7 mouse cellular contexts compared by ENCODE assay signal in the genomic region with DNA sequence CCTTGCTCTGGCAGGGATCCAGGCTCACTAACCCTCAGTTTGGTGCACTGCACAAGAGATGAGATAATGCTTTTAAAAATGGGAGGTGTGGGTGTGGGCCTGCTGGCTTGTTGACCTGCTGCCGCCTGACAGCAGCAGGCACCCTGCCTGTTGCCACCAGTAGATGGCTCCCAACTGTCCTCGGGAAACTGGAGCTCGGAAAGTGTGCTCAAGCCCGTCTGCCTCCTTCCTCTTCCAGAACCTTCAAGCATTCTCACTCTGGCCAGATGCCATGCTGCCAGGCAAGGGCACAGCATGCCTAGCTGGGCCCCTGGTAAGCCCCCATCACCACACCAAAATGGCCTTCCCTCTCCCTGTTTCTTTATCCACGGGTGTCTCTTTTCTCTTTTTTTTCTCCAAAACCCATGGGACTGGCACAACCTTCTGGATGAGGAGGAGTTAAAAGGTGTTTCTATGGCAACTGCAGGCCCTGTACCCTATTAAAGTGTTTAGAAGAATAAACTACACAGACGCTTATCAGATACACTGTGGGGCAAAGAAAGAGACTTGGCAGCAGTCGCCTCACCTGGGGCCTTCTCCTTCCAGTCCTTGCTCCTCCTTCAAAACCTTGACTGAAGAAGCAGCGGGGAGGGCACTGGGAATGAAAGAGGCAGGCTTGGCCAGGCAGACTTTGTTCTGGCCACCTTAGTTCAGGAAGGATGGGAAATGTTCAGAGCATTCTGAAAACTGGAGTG. TPM values are rescaled to one million over a fixed set of nuclear protein-coding genes. Genes with fewer than 3 reads are reported as not detected.
DNase-seq lines count a peak whose midpoint lies in the region; ATAC-seq and TF ChIP-seq lines count a peak whose summit lies in the region.

No protein-coding gene starts in this region.

- DNase-seq in embryonic facial prominence, embryonic 11.5 days (ENCODE audit: low spot score), result peak; percentile 75
- peak; percentile 81 to 89 for DNase-seq in heart, adult 2 months
- peak; percentile 91 for DNase-seq in kidney, adult 2 months
- peak; percentile 67 for DNase-seq in limb, embryonic 11.5 days (ENCODE audit: low spot score)

- H3K27ac ChIP-seq in bone marrow, adult 2 months (ENCODE audit: control insufficient read depth, insufficient read depth, low read depth, low read length, poor library complexity), result no peak overlapping the region
- no peak overlapping the region for H3K27ac ChIP-seq in embryonic facial prominence, embryonic 11.5 days (replicated peaks; ENCODE audit: low read depth, low read length)
- peak overlapping the region; percentile 98 for H3K27ac ChIP-seq in heart, adult 2 months
- H3K27ac ChIP-seq in kidney, adult 2 months (ENCODE audit: insufficient read depth, low read depth, low read length), result peak overlapping the region; percentile 90
- no peak overlapping the region for H3K27ac ChIP-seq in limb, embryonic 11.5 days (replicated peaks; ENCODE audit: low read depth, low read length)
- H3K27ac ChIP-seq in midbrain, embryonic 12.5 days (replicated peaks), result no peak overlapping the region
- peak overlapping the region; percentile 72; the same call in 1 of the 2 replicates for H3K27ac ChIP-seq in stomach, embryonic 15.5 days

- H3K9me3 ChIP-seq in embryonic facial prominence, embryonic 11.5 days (replicated peaks; ENCODE audit: control insufficient read depth, low read length), result no peaks in the 10 kb centered on the region
- H3K9me3 ChIP-seq in limb, embryonic 11.5 days (ENCODE audit: control insufficient read depth, low read length), result no peaks in the 10 kb centered on the region
- no peaks in the 10 kb centered on the region for H3K9me3 ChIP-seq in midbrain, embryonic 12.5 days
- H3K9me3 ChIP-seq in stomach, embryonic 15.5 days, result no peaks in the 10 kb centered on the region

- TF ChIP-seq POLR2A in bone marrow, adult 2 months (IDR thresholded peaks at IDR 0.05; ENCODE audit: borderline replicate concordance, control insufficient read depth, low read depth, low read length), result no peak
- peak; percentile 18; the same call in 1 of the 2 replicates for TF ChIP-seq POLR2A in heart, adult 2 months (IDR thresholded peaks at IDR 0.05; ENCODE audit: insufficient read depth, low read depth, low read length)
- peak; percentile 44 for TF ChIP-seq POLR2A in kidney, adult 2 months (IDR thresholded peaks at IDR 0.05; ENCODE audit: low read depth, low read length)

- peak; percentile 97 for TF ChIP-seq EP300 in heart, adult 2 months (IDR thresholded peaks at IDR 0.05; ENCODE audit: insufficient read depth, low read depth, low read length)

- peak; percentile 41; the same call in 1 of the 2 replicates for TF ChIP-seq CTCF in bone marrow, adult 2 months (IDR thresholded peaks at IDR 0.05; ENCODE audit: control insufficient read depth, insufficient read depth, low read length)
- peak; percentile 91 for TF ChIP-seq CTCF in heart, adult 2 months (IDR thresholded peaks at IDR 0.05)
- peak; percentile 90 for TF ChIP-seq CTCF in kidney, adult 2 months (conservative IDR thresholded peaks at IDR 0.05; ENCODE audit: insufficient read depth, insufficient read length, low read depth, low read length)

- H3K4me2 ChIP-seq in embryonic facial prominence, embryonic 11.5 days (ENCODE audit: low read depth, low read length), result peak overlapping the region; percentile 33
- peak overlapping the region; percentile 89 for H3K4me2 ChIP-seq in limb, embryonic 11.5 days (ENCODE audit: low read depth, severe bottlenecking)
- 0 out of 2 replicates have a peak overlapping the region, but pooled peaks have one; percentile 5 for H3K4me2 ChIP-seq in midbrain, embryonic 12.5 days (replicated peaks)
- peak overlapping the region; percentile 95 for H3K4me2 ChIP-seq in stomach, embryonic 15.5 days

- intact Hi-C loops in heart, adult 2 months (cut with DNase I), result loop anchor here (5.0 kb wide), 1 partner anchor 54 kb away; no protein-coding TSS in a partner anchor

- no peaks in the 10 kb centered on the region for H3K4me1 ChIP-seq in bone marrow, adult 2 months (ENCODE audit: control insufficient read depth, insufficient read depth, low read length)
- H3K4me1 ChIP-seq in embryonic facial prominence, embryonic 11.5 days (ENCODE audit: control insufficient read depth, insufficient read depth, low read length), result peaks cover 4% of the 10 kb centered on the region
- H3K4me1 ChIP-seq in heart, adult 2 months (ENCODE audit: control insufficient read depth, insufficient read depth, low read length), result peaks cover 15% of the 10 kb centered on the region
- H3K4me1 ChIP-seq in kidney, adult 2 months (ENCODE audit: control insufficient read depth, insufficient read depth, low read length), result peaks cover 21% of the 10 kb centered on the region
- H3K4me1 ChIP-seq in limb, embryonic 11.5 days (ENCODE audit: control insufficient read depth, insufficient read depth, low read length), result peaks cover 19% of the 10 kb centered on the region
- H3K4me1 ChIP-seq in midbrain, embryonic 12.5 days, result peaks cover 29% of the 10 kb centered on the region
- H3K4me1 ChIP-seq in stomach, embryonic 15.5 days, result peaks cover 36% of the 10 kb centered on the region

- WGBS in bone marrow, adult 2 months, result 30% methylated on average over 8 of the region's 8 CpGs
- WGBS in embryonic facial prominence, embryonic 11.5 days, result 26% methylated on average over 8 of the region's 8 CpGs
- WGBS in heart, adult 2 months, result 19% methylated on average over 8 of the region's 8 CpGs
- 4% methylated on average over 8 of the region's 8 CpGs for WGBS in kidney, adult 2 months
- WGBS in limb, embryonic 11.5 days, result 27% methylated on average over 8 of the region's 8 CpGs
- WGBS in midbrain, embryonic 12.5 days, result 21% methylated on average over 8 of the region's 8 CpGs
- WGBS in stomach, embryonic 15.5 days, result 18% methylated on average over 8 of the region's 8 CpGs

- no peak overlapping the region for H3K4me3 ChIP-seq in bone marrow, adult 2 months (replicated peaks; ENCODE audit: control insufficient read depth, low read depth, low read length)
- H3K4me3 ChIP-seq in embryonic facial prominence, embryonic 11.5 days (ENCODE audit: low read depth, low read length), result peak overlapping the region; percentile 12; the same call in 1 of the 2 replicates
- H3K4me3 ChIP-seq in heart, adult 2 months, result peak overlapping the region; percentile 88
- peak overlapping the region; percentile 95 for H3K4me3 ChIP-seq in kidney, adult 2 months (ENCODE audit: insufficient read depth, low read depth, low read length)
- peak overlapping the region; percentile 73; the same call in 1 of the 2 replicates for H3K4me3 ChIP-seq in limb, embryonic 11.5 days (ENCODE audit: low read depth, low read length)
- H3K4me3 ChIP-seq in midbrain, embryonic 12.5 days, result no peak overlapping the region
- peak overlapping the region; percentile 67 for H3K4me3 ChIP-seq in stomach, embryonic 15.5 days (replicated peaks)

- H3K27me3 ChIP-seq in embryonic facial prominence, embryonic 11.5 days (ENCODE audit: control insufficient read depth, insufficient read depth, low read length), result no peaks in the 10 kb centered on the region
- no peaks in the 10 kb centered on the region for H3K27me3 ChIP-seq in heart, adult 2 months (ENCODE audit: control insufficient read depth, insufficient read depth, low read length)
- no peaks in the 10 kb centered on the region for H3K27me3 ChIP-seq in kidney, adult 2 months (replicated peaks; ENCODE audit: control insufficient read depth, insufficient read depth, low read length)
- no peaks in the 10 kb centered on the region for H3K27me3 ChIP-seq in limb, embryonic 11.5 days (ENCODE audit: control insufficient read depth, insufficient read depth, low read length)
- H3K27me3 ChIP-seq in midbrain, embryonic 12.5 days, result peaks cover 42% of the 10 kb centered on the region
- H3K27me3 ChIP-seq in stomach, embryonic 15.5 days (replicated peaks), result 0 out of 2 replicates have a peak, but pooled peaks cover under 1% of the 10 kb centered on the region

- no peak for ATAC-seq in embryonic facial prominence, embryonic 11.5 days (replicated peaks; ENCODE audit: insufficient number of reproducible peaks, low FRiP score, low TSS enrichment, low read depth)
- no peak for ATAC-seq in limb, embryonic 11.5 days (ENCODE audit: insufficient number of reproducible peaks, low FRiP score, low TSS enrichment, low read depth)
- no peak for ATAC-seq in midbrain, embryonic 12.5 days (ENCODE audit: low FRiP score, low read depth)
- ATAC-seq in stomach, embryonic 15.5 days (ENCODE audit: insufficient read depth, low FRiP score, low read depth), result peak; percentile 41; the same call in 1 of the 2 replicates

- no peaks in the 10 kb centered on the region for H3K36me3 ChIP-seq in embryonic facial prominence, embryonic 11.5 days (replicated peaks; ENCODE audit: control insufficient read depth, insufficient read depth, low read depth, low read length)
- peaks cover 30% of the 10 kb centered on the region for H3K36me3 ChIP-seq in heart, adult 2 months (ENCODE audit: control insufficient read depth, insufficient read depth, low read length)
- H3K36me3 ChIP-seq in kidney, adult 2 months (ENCODE audit: control insufficient read depth, insufficient read depth, low read length), result peaks cover 25% of the 10 kb centered on the region
- no peaks in the 10 kb centered on the region; the same call in 1 of the 2 replicates for H3K36me3 ChIP-seq in limb, embryonic 11.5 days (ENCODE audit: control insufficient read depth, insufficient read depth, low read length)
- H3K36me3 ChIP-seq in midbrain, embryonic 12.5 days, result no peaks in the 10 kb centered on the region
- 0 out of 2 replicates have a peak, but pooled peaks cover 2% of the 10 kb centered on the region for H3K36me3 ChIP-seq in stomach, embryonic 15.5 days

- H3K79me2 ChIP-seq in heart, adult 2 months (replicated peaks; ENCODE audit: control insufficient read depth, insufficient read depth, low read length), result peaks cover 4% of the 10 kb centered on the region; the same call in 1 of the 2 replicates

- 0 out of 2 replicates have a peak overlapping the region, but pooled peaks have one; percentile 9 for H3K9ac ChIP-seq in embryonic facial prominence, embryonic 11.5 days (replicated peaks; ENCODE audit: low read length)
- peak overlapping the region; percentile 56 for H3K9ac ChIP-seq in heart, adult 2 months (ENCODE audit: low read depth, low read length)
- no peak overlapping the region; the same call in 1 of the 2 replicates for H3K9ac ChIP-seq in limb, embryonic 11.5 days (ENCODE audit: low read length)
- H3K9ac ChIP-seq in midbrain, embryonic 12.5 days (replicated peaks), result no peak overlapping the region
- 0 out of 2 replicates have a peak overlapping the region, but pooled peaks have one; percentile 0 for H3K9ac ChIP-seq in stomach, embryonic 15.5 days

RNA-seq across cellular contexts. Expression of a gene that starts 2.8 kb away (rescaled TPM):
- polyA plus RNA-seq in bone marrow, adult 2 months (2011; ENCODE audit: insufficient read depth, insufficient read length, low replicate concordance, missing spikeins), result 15.8 and 32.5 TPM in 2 replicates
- 39.7 and 40.0 TPM in 2 replicates for polyA plus RNA-seq in embryonic facial prominence, embryonic 11.5 days (2014; fragmentation: Nextera tagmentation; extraction: Ambion mirVana)
- total RNA-seq in heart, adult 2 months (2021), result 100 to 1,000 TPM; 154 to 174 TPM
- 80.2 and 114 TPM in 2 replicates for polyA plus RNA-seq in heart, adult 2 months (2012; rRNA removed)
- 609 and 859 TPM in 2 replicates for polyA plus RNA-seq in kidney, adult 2 months (2012; rRNA removed)
- 50.9 and 53.9 TPM in 2 replicates for polyA plus RNA-seq in limb, embryonic 11.5 days (2014; fragmentation: Nextera tagmentation; extraction: Ambion mirVana)
- polyA plus RNA-seq in midbrain, embryonic 12.5 days (2016; fragmentation: Nextera tagmentation; extraction: Ambion mirVana), result 23.1 and 24.5 TPM in 2 replicates
- 63.5 and 66.0 TPM in 2 replicates for polyA plus RNA-seq in stomach, embryonic 15.5 days (2015; fragmentation: Nextera tagmentation; extraction: Ambion mirVana)

Comparison
In these comparisons a context has a peak if more than half of its experiments do, and no peak if none do; other contexts are left out.
1. H3K27ac ChIP-seq: peak in heart, adult 2 months (single experiment), kidney, adult 2 months (single experiment) and stomach, embryonic 15.5 days (single experiment); none in bone marrow, adult 2 months (single experiment), embryonic facial prominence, embryonic 11.5 days (single experiment), limb, embryonic 11.5 days (single experiment) and midbrain, embryonic 12.5 days (single experiment).
2. H3K4me3 ChIP-seq: peak in embryonic facial prominence, embryonic 11.5 days (single experiment), heart, adult 2 months (single experiment), kidney, adult 2 months (single experiment), limb, embryonic 11.5 days (single experiment) and stomach, embryonic 15.5 days (single experiment); none in bone marrow, adult 2 months (single experiment) and midbrain, embryonic 12.5 days (single experiment).
3. CTCF ChIP-seq: peak in every context shown above with its lines; median percentile 91 in heart, adult 2 months; 90 in kidney, adult 2 months; 41 in bone marrow, adult 2 months.
4. H3K4me2 ChIP-seq: peak in every context shown above with its lines; median percentile 95 in stomach, embryonic 15.5 days; 89 in limb, embryonic 11.5 days; 33 in embryonic facial prominence, embryonic 11.5 days; 5 in midbrain, embryonic 12.5 days.
5. H3K9ac ChIP-seq: peak in embryonic facial prominence, embryonic 11.5 days (single experiment), heart, adult 2 months (single experiment) and stomach, embryonic 15.5 days (single experiment); none in limb, embryonic 11.5 days (single experiment) and midbrain, embryonic 12.5 days (single experiment).
6. Peak in every context shown above with its lines, with median percentiles within 50 percentile points of each other: DNase-seq.